Mouse (Mus musculus) cerebellum, adult (tissue): ENCODE measurements around the gene Lcn2.
"Not testable (repeated sequence)": the region's sequence is repeated elsewhere in the genome, so short reads cannot be mapped to it uniquely, and the experiment has no call there.

Experiments used
- ATAC-seq: cut with Nextera tagmentation; 2 replicates; pipeline ENCODE4 v1.9.2; 2017; ENCODE audit warnings: mild to moderate bottlenecking, moderate library complexity, mixed read lengths; ENCODE audit not compliant: insufficient number of reproducible peaks, low FRiP score, low TSS enrichment

Lcn2 gene

DNA sequence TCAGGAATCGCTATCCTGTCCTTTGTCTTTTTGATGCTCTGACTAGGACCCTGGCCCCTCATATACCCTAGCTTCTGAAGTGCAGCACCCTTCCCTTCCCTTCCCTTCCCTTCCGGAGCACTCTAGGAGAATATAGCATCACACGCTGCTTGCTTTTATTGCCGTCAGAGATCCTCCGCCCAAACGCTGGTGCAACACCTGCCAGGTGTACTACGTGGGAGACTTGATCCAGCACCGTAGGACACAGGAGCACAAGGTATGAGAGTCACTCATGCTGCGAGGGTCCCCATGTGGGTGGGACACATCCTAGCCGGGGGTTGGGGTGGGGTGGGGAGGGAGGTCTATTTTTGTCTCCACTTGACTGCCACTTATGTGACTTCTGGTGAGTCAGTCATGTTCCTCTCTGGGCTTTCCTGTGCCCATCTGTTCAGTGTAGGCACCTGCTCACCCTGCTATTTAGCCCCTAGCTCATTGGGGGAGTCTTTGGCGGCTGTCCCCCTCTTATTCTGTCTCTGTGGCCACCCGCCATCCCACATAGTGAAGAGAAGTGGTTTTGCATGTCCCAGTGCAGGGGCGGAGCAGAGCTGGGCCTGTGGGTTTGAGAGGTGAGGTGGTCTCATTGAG is 12.6 kb downstream of the Lcn2 start:
- ATAC-seq = no peak

DNA sequence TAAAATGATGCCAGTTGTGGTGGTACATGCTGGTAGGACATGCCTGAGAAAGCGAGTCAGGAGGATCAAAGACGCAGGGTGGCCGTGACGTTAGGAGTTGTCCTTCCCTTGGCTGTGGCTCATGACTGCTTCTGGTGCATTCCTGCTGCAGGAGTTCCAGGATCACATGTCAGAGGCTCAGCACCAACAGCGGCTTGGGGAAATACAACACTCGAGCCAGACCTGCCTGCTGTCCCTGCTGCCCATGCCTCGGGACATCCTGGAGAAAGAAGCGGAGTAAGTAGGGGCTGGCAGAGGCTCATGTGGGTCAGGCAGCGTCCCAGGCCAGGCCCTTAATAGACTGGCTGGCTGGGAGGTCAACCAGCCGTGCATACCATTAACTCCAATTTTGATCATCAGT is 13.9 kb downstream of the Lcn2 start:
- no peak for ATAC-seq

DNA sequence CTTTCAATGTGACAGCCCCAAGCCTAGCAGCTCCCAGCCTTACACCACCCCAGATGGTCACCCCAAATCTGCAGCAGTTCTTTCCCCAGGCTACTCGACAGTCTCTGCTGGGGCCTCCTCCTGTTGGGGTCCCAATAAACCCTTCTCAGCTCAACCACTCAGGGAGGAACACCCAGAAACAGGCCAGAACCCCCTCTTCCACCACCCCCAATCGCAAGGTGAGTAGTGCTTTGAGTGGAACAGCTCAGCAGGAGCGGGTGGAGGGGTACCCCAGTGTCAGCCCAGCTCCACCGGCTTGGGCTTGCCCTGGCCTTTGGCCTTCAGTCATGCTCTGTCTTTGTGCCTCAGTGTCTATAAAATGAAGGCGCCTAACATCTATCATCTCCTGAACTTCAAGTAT is 20.7 kb downstream of the Lcn2 start:
- no peak for ATAC-seq

DNA sequence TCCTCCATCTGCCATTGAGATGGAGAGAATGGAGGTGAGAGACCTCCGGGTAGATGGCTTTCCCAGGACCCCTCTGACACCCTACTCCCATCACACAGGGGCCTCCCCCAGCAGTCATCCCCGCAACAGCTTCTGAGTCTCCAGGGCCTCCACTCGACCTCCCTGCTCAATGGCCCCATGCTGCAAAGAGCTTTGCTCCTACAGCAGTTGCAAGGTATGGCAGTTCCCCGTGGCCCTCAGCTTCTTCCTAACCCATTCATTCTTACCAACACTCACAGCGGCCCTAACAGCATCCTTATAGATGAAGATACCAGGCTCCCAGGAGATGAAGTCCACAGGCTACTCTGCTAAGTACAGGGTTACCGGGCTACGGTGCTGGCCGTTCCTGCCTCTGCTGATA is 23.9 kb downstream of the Lcn2 start:
- ATAC-seq = no peak

DNA sequence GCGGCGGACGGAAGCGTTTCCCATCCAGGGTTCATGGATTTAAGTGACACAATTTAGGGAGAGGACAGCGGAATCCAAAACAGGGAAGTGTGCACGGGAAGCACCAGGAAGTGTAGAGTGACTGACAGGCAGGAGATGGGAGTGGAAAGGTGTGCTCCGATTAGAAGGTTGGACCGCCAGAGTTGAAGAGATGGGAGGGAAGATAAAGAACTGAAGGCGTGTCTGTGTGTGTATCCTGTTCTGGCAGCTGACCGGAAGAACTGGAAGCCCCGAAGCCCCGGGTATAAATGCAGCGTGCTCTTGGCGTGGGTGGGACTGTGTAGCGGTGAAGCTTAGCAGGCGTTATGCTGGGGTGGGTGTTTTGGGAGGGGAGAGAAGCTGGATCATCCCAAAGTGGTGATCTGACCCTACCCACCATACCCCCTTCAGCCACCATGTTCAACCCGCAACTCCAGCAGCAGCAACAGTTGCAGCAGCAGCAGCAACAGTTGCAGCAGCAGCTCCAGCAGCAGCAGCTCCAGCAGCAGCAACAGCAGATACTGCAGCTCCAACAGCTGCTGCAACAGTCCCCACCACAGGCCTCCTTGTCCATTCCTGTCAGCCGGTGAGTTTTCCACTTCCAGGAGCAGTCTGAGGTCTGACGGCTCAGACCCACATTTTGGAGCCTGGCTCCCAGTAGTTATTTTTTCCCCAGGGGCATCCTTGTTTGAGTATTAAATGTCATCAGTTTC is 24.5 kb downstream of the Lcn2 start:
- no peak for ATAC-seq

DNA sequence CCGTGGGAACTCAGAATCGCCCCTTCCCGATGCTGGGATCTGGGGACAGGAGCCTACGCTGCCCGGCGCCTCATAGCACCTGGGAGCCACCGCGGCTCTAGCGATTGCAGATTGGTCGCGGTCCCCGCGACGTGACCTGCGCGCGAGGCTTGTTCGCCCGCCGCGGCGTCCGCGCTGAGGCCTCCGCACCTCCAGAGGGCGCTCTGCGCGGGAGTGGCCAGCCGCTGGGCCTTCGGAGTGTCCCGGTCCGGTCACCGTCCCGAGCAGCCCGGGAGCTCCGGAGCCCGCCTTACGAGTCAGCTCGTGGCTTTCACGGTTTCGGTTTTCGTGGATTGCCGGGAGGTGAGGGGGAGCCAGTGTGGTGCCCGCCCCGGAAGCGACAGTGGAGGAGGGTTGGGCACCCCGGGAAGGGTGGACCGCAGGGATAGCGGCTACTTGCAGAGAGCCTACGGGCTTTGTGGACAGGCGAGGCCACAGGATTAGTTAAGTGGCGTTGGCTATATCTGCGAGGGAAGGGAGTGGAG is 25.2 kb downstream of the Lcn2 start:
- peak; percentile 65 for ATAC-seq

DNA sequence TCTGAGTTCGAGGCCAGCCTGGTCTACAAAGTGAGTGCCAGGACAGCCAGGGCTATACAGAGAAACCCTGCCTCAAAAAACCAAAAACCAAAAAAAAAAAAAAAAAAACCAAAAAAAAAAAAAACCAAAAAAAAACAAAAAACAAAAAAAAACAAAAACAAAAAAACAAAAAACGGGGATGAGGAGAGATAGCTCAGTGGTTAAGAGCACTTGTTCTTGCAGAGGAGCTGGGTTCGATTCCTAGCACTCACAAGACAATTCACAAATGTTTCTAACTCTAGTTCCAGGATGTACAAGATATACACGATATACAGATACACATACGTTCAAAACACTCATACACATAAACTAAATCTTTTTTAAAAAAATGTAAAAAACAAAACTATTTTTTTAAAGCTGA is 25.8 kb downstream of the Lcn2 start:
- ATAC-seq = not testable (repeated sequence)

DNA sequence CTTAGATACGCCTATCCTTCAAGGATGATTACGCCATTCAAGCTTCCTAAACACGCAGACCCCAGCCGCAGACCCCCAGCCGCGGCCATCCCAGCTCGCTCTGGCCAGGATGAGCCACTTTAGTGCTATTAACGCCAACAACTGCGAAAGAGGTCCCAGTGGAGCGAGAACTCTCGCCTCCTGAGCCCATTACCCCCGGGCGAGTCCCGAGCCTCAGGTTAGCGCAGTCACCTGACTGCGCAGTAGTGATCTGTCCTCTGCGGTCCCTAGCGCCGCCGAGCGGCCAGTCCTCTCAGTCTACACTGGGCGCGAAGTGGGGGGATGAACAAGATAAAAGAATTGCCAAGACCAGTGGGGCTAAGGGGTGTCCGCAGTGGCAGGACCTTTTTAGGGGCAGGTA is 26.6 kb downstream of the Lcn2 start:
- ATAC-seq = peak; percentile 67; the same call in 1 of the 2 replicates

DNA sequence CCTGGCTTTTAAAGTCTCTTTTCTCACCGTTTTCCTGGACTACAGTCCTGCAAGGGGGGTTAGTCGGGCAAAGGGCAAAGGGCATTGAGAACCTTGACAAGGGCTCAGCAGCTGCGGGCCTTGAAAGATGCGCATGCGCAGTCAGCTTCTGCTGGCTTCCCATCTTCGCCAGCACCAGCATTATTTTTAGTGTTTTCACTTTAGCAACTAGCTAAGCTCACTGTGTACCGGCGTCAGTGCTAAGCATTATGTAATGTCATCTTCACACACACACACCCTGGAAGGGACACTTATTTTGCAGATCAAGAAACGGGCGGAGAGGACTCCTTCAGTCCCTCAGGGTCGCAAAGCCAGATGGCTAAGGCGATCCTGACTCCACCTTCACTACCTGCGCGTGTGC is 27.3 kb downstream of the Lcn2 start:
- ATAC-seq = peak; percentile 28; the same call in 1 of the 2 replicates

DNA sequence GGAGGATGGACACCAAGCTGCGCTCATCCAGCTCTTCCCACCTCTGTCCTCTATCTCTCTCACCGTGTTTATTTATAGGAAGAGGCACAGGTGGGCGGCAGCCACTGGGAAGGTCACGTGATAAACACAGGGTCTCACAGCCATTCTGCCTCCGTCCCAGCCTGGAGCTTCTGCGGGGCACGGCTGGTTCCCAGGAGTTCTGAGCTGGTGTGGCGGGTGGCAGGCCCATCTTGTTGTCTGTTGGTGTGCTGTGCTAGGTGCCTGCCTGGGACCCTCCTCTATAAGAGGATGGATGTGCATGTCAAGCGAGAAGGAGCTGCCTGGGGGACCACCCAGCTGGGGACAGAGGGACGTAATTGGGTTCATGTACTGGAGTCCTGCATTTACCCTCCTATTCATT is 29.7 kb downstream of the Lcn2 start:
- ATAC-seq = no peak

DNA sequence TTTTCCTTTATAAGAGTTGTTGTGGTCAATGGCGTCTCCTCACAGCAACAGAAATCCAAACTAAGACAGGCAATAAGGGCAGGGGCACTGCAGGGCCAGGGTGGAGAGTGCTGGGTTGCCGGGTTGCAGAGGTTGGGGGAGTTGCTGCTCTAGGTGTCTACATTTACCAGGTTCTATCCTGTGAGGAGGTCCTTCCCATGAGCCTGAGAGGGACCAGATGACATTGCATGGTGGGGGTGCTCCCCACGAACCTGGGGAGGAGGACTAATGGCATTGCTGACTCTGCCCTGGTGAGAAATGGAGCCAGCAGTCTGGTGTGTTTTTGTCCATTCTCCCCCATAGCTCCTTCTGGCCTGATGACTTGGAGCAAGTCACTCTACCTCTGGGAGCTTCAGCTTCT is 30.3 kb downstream of the Lcn2 start:
- ATAC-seq = no peak

DNA sequence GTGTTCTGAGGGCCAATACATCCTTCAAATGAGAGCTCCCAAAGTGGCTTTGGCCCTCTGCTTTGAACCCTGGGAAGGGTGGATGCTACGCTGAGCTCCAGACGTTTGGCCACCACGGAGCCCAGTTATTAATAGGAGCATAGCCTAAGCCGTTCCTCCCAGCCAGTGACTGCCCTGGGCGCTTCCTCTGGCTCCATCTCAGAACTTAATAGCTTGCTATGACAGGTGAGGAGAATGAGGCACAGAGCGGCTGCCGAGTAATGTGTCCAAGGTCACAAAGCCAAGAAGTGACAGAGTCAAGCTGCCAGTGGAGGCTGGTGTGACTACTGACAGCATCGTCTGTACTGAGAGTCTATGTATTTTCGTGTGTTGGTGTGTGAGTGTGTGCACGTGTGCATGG is 31.8 kb downstream of the Lcn2 start:
- no peak for ATAC-seq

DNA sequence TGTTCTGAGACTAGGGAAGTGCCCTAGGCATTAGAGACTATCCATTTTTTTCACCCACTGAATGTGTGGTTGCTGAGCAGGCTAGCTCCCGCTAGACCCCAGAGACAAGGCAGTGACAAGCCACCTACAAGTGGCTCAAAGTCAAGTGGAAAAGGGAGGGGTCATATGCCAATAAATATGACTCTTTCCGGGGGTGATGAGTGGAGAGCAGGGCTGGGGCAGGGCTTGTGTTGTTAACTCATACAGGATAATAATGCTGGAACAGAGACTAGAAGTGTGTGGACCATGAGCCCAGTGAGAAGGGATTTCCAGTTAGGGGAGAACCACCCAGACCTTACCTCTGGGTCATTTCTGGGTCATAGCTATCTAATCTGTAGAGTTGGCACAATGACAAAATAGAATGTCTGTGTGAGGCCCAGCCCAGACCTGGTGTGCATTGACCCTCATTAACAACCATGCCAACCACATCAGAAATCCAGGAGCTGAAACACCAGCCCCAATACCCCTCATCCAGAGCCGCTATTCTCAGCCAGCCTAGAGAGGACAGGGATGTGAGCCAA is 33.6 kb downstream of the Lcn2 start:
- no peak for ATAC-seq

DNA sequence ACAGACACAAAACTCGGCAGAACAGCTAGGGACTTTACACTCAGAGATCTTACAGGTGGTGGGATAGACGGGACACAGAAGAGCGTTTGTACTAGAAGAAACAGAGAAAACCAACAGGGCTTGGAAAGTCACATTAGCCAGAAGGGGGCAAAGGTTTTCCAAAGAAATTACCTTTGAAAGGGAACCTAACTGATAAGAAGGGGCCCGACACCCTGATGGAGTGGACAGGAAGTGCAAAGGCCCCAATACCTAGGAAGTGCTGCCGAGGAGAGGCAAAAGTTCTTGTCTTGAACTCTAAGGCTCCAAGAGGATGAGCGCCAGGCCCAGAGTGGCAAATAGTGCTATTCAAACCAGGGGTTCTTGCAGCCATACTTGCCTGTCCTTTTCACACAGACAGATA is 34.2 kb downstream of the Lcn2 start:
- no peak for ATAC-seq

DNA sequence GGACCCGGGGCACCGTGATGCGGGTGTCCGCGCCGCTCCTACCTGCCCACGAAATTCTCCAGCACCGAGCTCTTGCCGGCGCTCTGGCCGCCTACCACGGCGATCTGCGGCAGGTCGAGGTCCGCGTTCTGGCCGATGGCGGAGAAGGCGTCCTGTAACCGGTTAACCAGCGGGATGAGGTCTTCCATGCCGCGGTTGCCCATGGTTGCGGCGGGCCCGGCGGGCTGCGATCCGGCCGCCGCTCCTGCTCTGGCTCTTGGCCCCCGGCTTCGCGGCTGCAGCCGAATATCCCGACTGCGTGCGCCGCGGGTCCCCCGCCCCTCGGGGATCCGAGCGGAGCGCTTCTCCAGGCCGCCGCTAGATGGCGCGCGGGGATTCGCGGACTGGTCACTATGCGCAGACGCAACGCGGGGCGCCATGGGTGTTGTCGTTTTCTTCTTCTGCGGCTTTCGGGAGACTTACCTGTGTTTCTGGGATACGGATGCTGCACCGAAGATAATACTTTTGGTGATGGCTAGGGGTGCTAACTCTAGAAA is 35.0 kb downstream of the Lcn2 start, which contains the start of gene Dnm1:
Gene Dnm1 (minus strand): TSS at position 332 of the 536 bp plus-strand sequence.
- ATAC-seq = peak; percentile 33; the same call in 1 of the 2 replicates

DNA sequence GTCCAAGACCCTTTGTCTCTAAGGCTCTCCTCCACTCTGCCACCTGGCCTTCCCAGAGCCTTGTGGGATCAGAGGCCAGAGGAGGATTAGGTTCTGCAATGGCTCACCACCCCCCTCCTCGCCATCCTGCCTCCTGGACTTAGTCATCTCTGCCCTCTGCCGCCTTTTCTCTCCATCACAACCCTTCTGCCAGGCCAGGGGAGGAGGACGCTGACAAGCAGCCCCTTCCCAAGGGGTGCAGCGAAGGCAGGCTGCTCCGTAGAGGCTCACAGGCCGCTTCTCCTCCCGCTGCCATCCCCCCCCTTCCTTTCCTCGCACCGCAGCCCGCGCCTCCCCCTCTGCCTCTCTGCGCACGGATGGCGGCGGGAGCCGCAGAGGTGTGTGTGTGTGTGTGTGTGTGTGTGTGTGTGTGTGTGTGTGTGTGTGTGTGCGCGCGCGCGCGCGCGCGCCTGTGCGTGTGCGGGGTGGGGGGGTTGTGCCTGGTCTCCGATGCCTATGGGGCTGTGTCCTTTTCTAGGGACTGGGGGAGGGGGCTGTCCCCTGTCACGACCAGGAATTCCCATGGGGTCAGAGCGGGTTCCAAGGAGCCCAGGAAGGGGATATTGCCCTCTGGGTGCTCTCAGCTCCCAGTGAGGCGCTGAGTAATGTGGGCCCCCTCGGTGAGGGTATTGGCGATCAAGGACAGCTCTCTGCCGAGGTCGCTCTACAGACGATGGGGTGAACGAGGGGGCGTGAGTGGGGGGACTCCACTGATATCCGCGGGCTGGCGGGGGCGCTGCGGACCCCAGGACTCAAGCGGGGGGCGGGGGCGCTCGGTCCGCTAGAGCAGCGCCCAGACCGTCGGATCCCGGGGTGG is 35.7 kb downstream of the Lcn2 start, which contains the start of gene Ciz1:
Gene Ciz1 (plus strand): TSS at position 177 of the 856 bp plus-strand sequence.
- ATAC-seq = peak; percentile 37; the same call in 1 of the 2 replicates

DNA sequence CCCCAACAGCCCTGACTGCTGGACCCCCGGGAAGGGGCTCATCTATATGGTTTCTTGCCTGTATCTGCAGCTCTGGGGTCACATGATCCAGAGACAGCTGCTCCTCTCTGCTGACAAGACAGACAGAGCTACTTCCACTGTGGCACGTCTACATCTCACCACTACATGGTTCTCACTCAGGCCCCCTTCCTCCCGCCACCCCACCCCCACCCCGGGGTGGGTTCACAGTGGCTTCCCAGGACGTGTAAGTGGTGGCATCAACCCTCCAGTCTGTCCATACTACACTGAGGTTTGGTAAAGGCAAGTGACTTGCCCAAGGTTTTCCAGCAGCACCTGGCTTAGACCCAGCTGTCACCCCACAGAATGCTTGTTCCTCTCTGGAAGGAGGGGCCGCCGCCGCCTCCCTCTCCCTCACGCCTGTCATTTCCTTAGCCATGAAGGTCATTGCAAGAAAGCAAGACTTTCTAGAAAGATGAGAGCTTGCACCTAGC is 36.5 kb downstream of the Lcn2 start:
- ATAC-seq = no peak

DNA sequence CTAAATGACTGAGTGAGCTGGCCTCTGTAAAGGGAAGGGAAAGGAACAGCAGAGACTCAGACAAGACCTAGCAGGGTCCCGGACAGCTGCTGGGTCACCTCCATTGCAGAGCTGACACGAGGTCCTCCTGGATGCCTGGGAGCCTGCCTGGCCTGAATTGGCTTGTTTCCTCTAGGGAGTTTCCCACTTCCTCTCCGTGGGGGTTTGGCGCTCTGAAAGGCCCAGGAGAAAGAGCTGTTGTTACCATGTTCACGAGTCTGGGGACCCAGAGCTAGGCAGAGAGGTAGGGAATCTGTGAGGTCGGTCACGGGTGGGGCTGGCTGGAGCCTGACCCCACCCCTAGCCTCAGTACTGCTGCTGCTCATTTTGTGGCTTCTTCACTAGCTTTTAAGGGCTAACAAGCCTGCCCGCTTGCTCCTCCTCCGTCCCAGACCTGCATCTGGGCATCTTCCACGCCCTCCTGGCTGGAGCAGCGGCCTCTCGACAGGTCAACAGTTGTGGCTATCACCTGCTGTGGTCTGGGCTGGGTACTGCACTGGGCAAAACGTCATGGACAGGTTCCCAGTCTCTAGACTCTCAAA is 37.5 kb downstream of the Lcn2 start:
- ATAC-seq = no peak

DNA sequence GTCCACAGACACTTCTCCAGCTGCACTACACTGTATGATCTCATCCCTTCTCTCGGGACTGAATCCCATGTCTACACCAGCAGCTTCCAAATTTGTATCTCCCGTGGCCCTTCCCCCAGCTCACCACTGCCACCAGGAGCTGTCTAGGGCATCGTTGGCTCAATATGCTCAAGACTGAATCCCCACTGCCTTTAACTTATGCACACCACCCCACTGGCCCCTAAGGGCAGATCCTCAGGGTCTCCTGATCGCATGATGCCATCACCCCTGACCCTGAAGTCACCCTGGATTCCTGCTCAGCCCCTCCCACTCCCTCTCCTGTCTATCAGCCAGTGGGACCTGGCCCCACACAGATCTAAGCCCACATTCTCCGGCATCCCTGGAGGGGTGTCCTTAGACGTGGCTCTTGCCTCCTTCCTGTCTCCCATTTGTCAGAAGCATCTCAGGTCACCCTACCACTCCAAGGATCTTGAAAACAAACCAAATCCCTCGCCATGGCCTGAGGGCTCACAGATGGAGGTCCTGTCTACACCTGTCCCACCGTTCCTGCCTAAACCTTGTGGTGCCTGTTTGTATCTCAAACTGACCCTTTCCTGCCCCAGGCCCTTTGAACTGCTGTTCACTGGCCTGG is 38.3 kb downstream of the Lcn2 start:
- ATAC-seq = no peak
